Mouse (Mus musculus) limb, embryonic 10.5 days (tissue): ENCODE results near the gene Gtse1. TPM values are rescaled to one million over a fixed set of nuclear protein-coding genes. Genes with fewer than 3 reads are reported as not detected.

Experiments used
- DNase-seq: peaks from one replicate; pipeline ENCODE4 v3.0.0-alpha.2; 2017; ENCODE audit warnings: low spot score
- H3K27ac ChIP-seq: fragments of 300-500 bp; sonication (generic); 2 replicates; pipeline ENCODE4 v1.5.1; 2016; ENCODE audit warnings: mild to moderate bottlenecking
- H3K27me3 ChIP-seq: fragments of 300-500 bp; sonication (generic); 2 replicates; pipeline ENCODE4 v1.6.1; 2016; ENCODE audit warnings: low read depth, mild to moderate bottlenecking; ENCODE audit not compliant: poor library complexity, severe bottlenecking
- H3K36me3 ChIP-seq: fragments of 300-500 bp; sonication (generic); 2 replicates; pipeline ENCODE4 v1.6.1; 2016; ENCODE audit warnings: mild to moderate bottlenecking, moderate library complexity
- H3K4me1 ChIP-seq: fragments of 300-500 bp; sonication (generic); 2 replicates; pipeline ENCODE4 v1.6.1; 2016
- H3K4me3 ChIP-seq: fragments of 300-500 bp; sonication (generic); 2 replicates; pipeline ENCODE4 v1.5.1; 2016; ENCODE audit warnings: mild to moderate bottlenecking, moderate library complexity
- H3K9me3 ChIP-seq: fragments of 300-500 bp; sonication (generic); replicated peaks from 2 replicates; pipeline ENCODE4 v1.6.1; 2016; ENCODE audit warnings: mild to moderate bottlenecking
- WGBS: fragments of 180-500 bp; shearing (Covaris S2); methylation state at CpG from one replicate; pipeline ENCODE4 v1.1.7; 2016; 5-methylcytosine and 5-hydroxymethylcytosine counted together
- polyA plus RNA-seq: library from polyadenylated mRNA; unstranded; fragments of >200 nt; fragmentation: Nextera tagmentation; extraction: Ambion mirVana; gene quantifications from 2 replicates; pipeline ENCODE4 v1.2.1, GENCODE M21; 2016

The Gtse1 gene
- polyA plus RNA-seq, 1 experiment from 2014 or later, result 55.4 TPM

GRCm38 (mm10) chr15:85909931-85910330, 50.4 kb downstream of the Gtse1 start:
- Histone ChIP-seq H3K27ac (no peak overlapping the region), H3K27me3 (no peaks in the 10 kb centered on the region), H3K9me3 (no peaks in the 10 kb centered on the region), H3K36me3 (no peaks in the 10 kb centered on the region), H3K4me3 (no peak overlapping the region), H3K4me1 (no peaks in the 10 kb centered on the region)
- no peak for DNase-seq
- 75% methylated on average over 10 of the region's 10 CpGs for WGBS

GRCm38 (mm10) chr15:85913605-85914004, 54.1 kb downstream of the Gtse1 start:
- DNase-seq, result peak; percentile 91
- H3K4me3 ChIP-seq, result no peak overlapping the region
- H3K27me3 ChIP-seq, result no peaks in the 10 kb centered on the region
- 42% methylated on average over 2 of the region's 2 CpGs for WGBS
- H3K36me3 ChIP-seq, result no peaks in the 10 kb centered on the region
- H3K9me3 ChIP-seq, result no peaks in the 10 kb centered on the region
- no peaks in the 10 kb centered on the region for H3K4me1 ChIP-seq
- H3K27ac ChIP-seq, result no peak overlapping the region

GRCm38 (mm10) chr15:85919191-85919891, 59.8 kb downstream of the Gtse1 start:
- 70% methylated on average over 8 of the region's 8 CpGs for WGBS
- H3K4me3 ChIP-seq, result no peak overlapping the region
- H3K4me1 ChIP-seq, result peaks cover 20% of the 10 kb centered on the region
- no peak overlapping the region for H3K27ac ChIP-seq
- no peak for DNase-seq
- H3K36me3 ChIP-seq, result no peaks in the 10 kb centered on the region
- H3K9me3 ChIP-seq, result no peaks in the 10 kb centered on the region
- H3K27me3 ChIP-seq, result no peaks in the 10 kb centered on the region

GRCm38 (mm10) chr15:85919892-85920248, 60.3 kb downstream of the Gtse1 start:
- no peaks in the 10 kb centered on the region for H3K9me3 ChIP-seq
- DNase-seq, result no peak
- WGBS, result 81% methylated on average over 8 of the region's 8 CpGs
- no peak overlapping the region for H3K4me3 ChIP-seq
- H3K27me3 ChIP-seq, result no peaks in the 10 kb centered on the region
- H3K36me3 ChIP-seq, result no peaks in the 10 kb centered on the region
- no peak overlapping the region for H3K27ac ChIP-seq
- peaks cover 20% of the 10 kb centered on the region for H3K4me1 ChIP-seq

GRCm38 (mm10) chr15:85921855-85922254, 62.3 kb downstream of the Gtse1 start:
- DNase-seq, result no peak
- Histone ChIP-seq H3K27me3 (no peaks in the 10 kb centered on the region), H3K4me1 (peaks cover 22% of the 10 kb centered on the region), H3K9me3 (no peaks in the 10 kb centered on the region), H3K4me3 (no peak overlapping the region), H3K27ac (peak overlapping the region; percentile 21; the same call in 1 of the 2 replicates), H3K36me3 (no peaks in the 10 kb centered on the region)
- 91% methylated on average over 11 of the region's 11 CpGs for WGBS

Other genes with a start within 250 kb of the Gtse1 start
- gene Ppara, start 124.8 kb upstream of the Gtse1 start, polyA plus RNA-seq, result 0.16 and 0.45 TPM in 2 replicates
- gene Cdpf1, start 48.0 kb upstream of the Gtse1 start, polyA plus RNA-seq, result 35.2 and 35.6 TPM in 2 replicates
- 0.03 and 0.05 TPM in 2 replicates for gene Pkdrej, start 38.0 kb upstream of the Gtse1 start, polyA plus RNA-seq
- 2.8 and 3.9 TPM in 2 replicates for gene Ttc38, start 27.4 kb upstream of the Gtse1 start, polyA plus RNA-seq
- gene Trmu, start 19.6 kb downstream of the Gtse1 start, polyA plus RNA-seq, result 40.8 and 42.7 TPM in 2 replicates
- 0.67 and 0.86 TPM in 2 replicates for gene Celsr1, start 174.0 kb downstream of the Gtse1 start, polyA plus RNA-seq
- gene Gramd4, start 197.9 kb downstream of the Gtse1 start, polyA plus RNA-seq, result 13.0 and 14.1 TPM in 2 replicates